In genomic region chr17:65725381-65725780, GRCm38 (mm10) we compare ENCODE assay signal across 22 mouse cellular contexts. TPM values are rescaled to one million over a fixed set of nuclear protein-coding genes. Genes with fewer than 3 reads are reported as not detected.
DNase-seq lines count a peak whose midpoint lies in the region; ATAC-seq and TF ChIP-seq lines count a peak whose summit lies in the region.
"Had no signal": no experiment of that assay in that cellular context is flagged by ENCODE, and none has a peak within 500 bp of the region (broad histone marks: within the 10 kb centered on the region; RNA-seq: fewer than 3 reads in every experiment).

No protein-coding gene starts in this region.

- TF ChIP-seq CTCF in liver, postnatal 0 days (IDR thresholded peaks at IDR 0.05; ENCODE audit: low read depth): no peak
- no peak for TF ChIP-seq CTCF in E14TG2a.4 (conservative IDR thresholded peaks at IDR 0.05; ENCODE audit: low read length)
- TF ChIP-seq CTCF in brain, embryonic 14.5 days (IDR thresholded peaks at IDR 0.05; ENCODE audit: borderline replicate concordance, extremely low read depth, insufficient read depth, insufficient read length): no peak

- no peak for TF ChIP-seq POLR2A in brain, embryonic 14.5 days (IDR thresholded peaks at IDR 0.05; ENCODE audit: borderline replicate concordance, extremely low read depth, insufficient read depth, insufficient read length, poor library complexity, severe bottlenecking)

- H3K27ac ChIP-seq in liver, postnatal 0 days (ENCODE audit: low read depth): peak overlapping the region; percentile 53; the same call in 1 of the 2 replicates
- H3K27ac ChIP-seq in liver, embryonic 11.5 days (ENCODE audit: low read depth, low read length): no peak overlapping the region
- H3K27ac ChIP-seq: embryonic facial prominence, embryonic 10.5 days; forebrain, embryonic 13.5 days; gastrocnemius, adult 2 months had no signal

- WGBS in liver, postnatal 0 days (ENCODE audit: insufficient replicate concordance): 59% methylated on average over 8 of the region's 8 CpGs
- WGBS in liver, embryonic 11.5 days: 77% methylated on average over 8 of the region's 8 CpGs

- no peak for TF ChIP-seq EP300 in liver, postnatal 0 days (IDR thresholded peaks at IDR 0.05; ENCODE audit: low read depth)

- H3K4me2 ChIP-seq in liver, postnatal 0 days (ENCODE audit: low read depth, low read length): no peak overlapping the region
- H3K4me2 ChIP-seq in liver, embryonic 11.5 days: no peak overlapping the region
- H3K4me2 ChIP-seq: forebrain, embryonic 13.5 days; heart, embryonic 12.5 days; hindbrain, embryonic 13.5 days had no signal

- no peak overlapping the region for H3K9ac ChIP-seq in liver, postnatal 0 days (replicated peaks)
- H3K9ac ChIP-seq in liver, embryonic 11.5 days (ENCODE audit: low read depth, low read length): no peak overlapping the region
- H3K9ac ChIP-seq: forebrain, embryonic 13.5 days; forebrain, postnatal 0 days; heart, embryonic 12.5 days; hindbrain, embryonic 13.5 days had no signal

- H3K9me3 ChIP-seq in liver, postnatal 0 days (ENCODE audit: low read length): no peaks in the 10 kb centered on the region
- no peaks in the 10 kb centered on the region for H3K9me3 ChIP-seq in liver, embryonic 11.5 days (ENCODE audit: control insufficient read depth, low read length)
- H3K9me3 ChIP-seq in E14TG2a.4 (ENCODE audit: low read length): no peaks in the 10 kb centered on the region
- H3K9me3 ChIP-seq: embryonic facial prominence, embryonic 10.5 days; forebrain, embryonic 13.5 days; heart, embryonic 12.5 days; hindbrain, embryonic 13.5 days had no signal

- peaks cover 7% of the 10 kb centered on the region for H3K4me1 ChIP-seq in liver, postnatal 0 days (ENCODE audit: insufficient read depth)
- no peaks in the 10 kb centered on the region for H3K4me1 ChIP-seq in liver, embryonic 11.5 days (replicated peaks; ENCODE audit: control insufficient read depth, insufficient read depth, low read length)
- peaks cover 83% of the 10 kb centered on the region for H3K4me1 ChIP-seq in E14TG2a.4 (replicated peaks; ENCODE audit: low read depth, low read length)
- H3K4me1 ChIP-seq: heart, embryonic 12.5 days had no signal

- no peak for DNase-seq in liver, postnatal 0 days
- DNase-seq in liver, embryonic 11.5 days (ENCODE audit: low spot score): no peak
- DNase-seq in R1 (ENCODE audit: low read depth, low spot score): peak; percentile 92
- peak; percentile 29 for DNase-seq in brain, embryonic 14.5 days (ENCODE audit: low read depth)
- DNase-seq in adrenal gland, postnatal 4 days (ENCODE audit: low spot score in 2 of 2): no peak
- DNase-seq in T-cell, adult 2 months (ENCODE audit: low spot score): no peak
- DNase-seq in cerebellum, adult 11-12 months: no peak
- DNase-seq: adrenal gland, postnatal 14 days; cerebellum, adult 18-20 months; cerebellum, postnatal 10 days; forebrain, postnatal 0 days; gastrocnemius, adult 2 months; gastrocnemius, postnatal 25 days; kidney, adult 11 months had no signal

- no peak for ATAC-seq in liver, postnatal 0 days
- no peak for ATAC-seq in liver, embryonic 11.5 days (replicated peaks; ENCODE audit: low FRiP score)
- ATAC-seq: forebrain, embryonic 13.5 days; forebrain, postnatal 0 days; hindbrain, postnatal 0 days; Patski had no signal

- no peaks in the 10 kb centered on the region for H3K27me3 ChIP-seq in liver, postnatal 0 days (ENCODE audit: insufficient read depth, low read length)
- H3K27me3 ChIP-seq in liver, embryonic 11.5 days (replicated peaks; ENCODE audit: control insufficient read depth, insufficient read depth, low read length): no peaks in the 10 kb centered on the region
- H3K27me3 ChIP-seq in E14TG2a.4 (ENCODE audit: insufficient read depth, low read length): no peaks in the 10 kb centered on the region
- H3K27me3 ChIP-seq: CH12.LX; forebrain, embryonic 13.5 days; heart, embryonic 12.5 days; hindbrain, embryonic 13.5 days; Patski had no signal

- 0 out of 2 replicates have a peak, but pooled peaks cover 3% of the 10 kb centered on the region for H3K36me3 ChIP-seq in liver, postnatal 0 days (replicated peaks; ENCODE audit: insufficient read depth, low read length)
- no peaks in the 10 kb centered on the region for H3K36me3 ChIP-seq in liver, embryonic 11.5 days (ENCODE audit: control insufficient read depth, insufficient read depth, low read length)
- H3K36me3 ChIP-seq in E14TG2a.4 (ENCODE audit: insufficient read depth, low read length): no peaks in the 10 kb centered on the region
- H3K36me3 ChIP-seq: heart, embryonic 12.5 days had no signal

- H3K4me3 ChIP-seq in liver, postnatal 0 days (ENCODE audit: low read depth, low read length): no peak overlapping the region
- no peak overlapping the region for H3K4me3 ChIP-seq in liver, embryonic 11.5 days (ENCODE audit: low read depth, low read length)
- H3K4me3 ChIP-seq in E14TG2a.4 (replicated peaks; ENCODE audit: low read length): 0 out of 2 replicates have a peak overlapping the region, but pooled peaks have one; percentile 7
- H3K4me3 ChIP-seq: embryonic facial prominence, embryonic 10.5 days; forebrain, embryonic 13.5 days; gastrocnemius, adult 2 months; heart, embryonic 12.5 days; hindbrain, embryonic 13.5 days had no signal

RNA-seq across cellular contexts. Expression of gene Rab31, which starts 47.2 kb away (rescaled TPM):
- polyA plus RNA-seq in liver, postnatal 0 days (2015; fragmentation: Nextera tagmentation; extraction: Ambion mirVana): 6.5 and 7.2 TPM in 2 replicates
- 16.3 and 17.1 TPM in 2 replicates for polyA plus RNA-seq in liver, embryonic 11.5 days (2014; fragmentation: Nextera tagmentation; extraction: Ambion mirVana)
- 53.2 and 56.6 TPM in 2 replicates for polyA plus RNA-seq in brain, embryonic 14.5 days (2012; rRNA removed)
- 10 to 100 TPM; 43.3 to 46.2 TPM for total RNA-seq in adrenal gland, postnatal 4 days (2021)

RNA-seq across cellular contexts. Expression of gene Ppp4r1, which starts 57.0 kb away (rescaled TPM):
- polyA plus RNA-seq in liver, postnatal 0 days (2015; fragmentation: Nextera tagmentation; extraction: Ambion mirVana): 8.0 TPM in 2 replicates
- polyA plus RNA-seq in liver, embryonic 11.5 days (2014; fragmentation: Nextera tagmentation; extraction: Ambion mirVana): 25.5 and 28.0 TPM in 2 replicates
- polyA plus RNA-seq in brain, embryonic 14.5 days (2012; rRNA removed): 92.2 and 93.7 TPM in 2 replicates
- 10 to 100 TPM; 77.6 to 84.9 TPM for total RNA-seq in adrenal gland, postnatal 4 days (2021)

Comparison
In these comparisons a context has a peak if more than half of its experiments do, and no peak if none do; other contexts are left out.
1. DNase-seq: peak in R1 (single experiment) and brain, embryonic 14.5 days (single experiment); none in liver, postnatal 0 days (single experiment), liver, embryonic 11.5 days (single experiment), adrenal gland, postnatal 4 days (0 of 2), T-cell, adult 2 months (single experiment) and cerebellum, adult 11-12 months (single experiment).